Mouse (Mus musculus): Measurements from ENCODE around the gene Fmnl2.

GRCm38 (mm10) chr2:52978796-52979195 is 121.1 kb downstream of the Fmnl2 start:
- TF ChIP-seq CTCF (IDR thresholded peaks at IDR 0.05; ENCODE audit: extremely low read depth, insufficient read depth, insufficient read length, insufficient replicate concordance) = no peak
- no peak for TF ChIP-seq POLR2A (IDR thresholded peaks at IDR 0.05; ENCODE audit: low read depth, low read length)
